Mouse (Mus musculus) erythroblast, adult 5-6 weeks (primary cell): ENCODE results near the gene Llgl1. TPM values are rescaled to one million over a fixed set of nuclear protein-coding genes. Genes with fewer than 3 reads are reported as not detected.

Experiments
- ATAC-seq: replicated peaks from 2 replicates; pipeline ENCODE4 v1.8.0; 2016; ENCODE audit warnings: moderate number of reproducible peaks, mild to moderate bottlenecking, moderate TSS enrichment, inconsistent platforms; ENCODE audit not compliant: poor library complexity, low FRiP score, severe bottlenecking
- total RNA-seq, 2 experiments: library from RNA; stranded (forward) in 1 of 2; stranded (reverse) in 1 of 2; fragments of 150-400 nt in 1 of 2; fragments of 200-764, 138-1000 nt in 1 of 2; gene quantifications; 2 replicates each; pipeline versions ENCODE4 v1.2.3 to v1.2.4; 2015 to 2017; ENCODE audit warnings: low replicate concordance in 2 of 2

The Llgl1 gene
- total RNA-seq (2015; ENCODE audit: low replicate concordance) (3.8 and 5.6 TPM in 2 replicates), total RNA-seq (2017; ENCODE audit: low replicate concordance) (2.5 and 3.1 TPM in 2 replicates)

GRCm38 (mm10) chr11:60699524-60700075 lies at the start of gene Llgl1:
Gene Llgl1, plus strand, starts transcription at chr11:60699723.
- ATAC-seq = peak; percentile 73

- ATAC-seq = no peak
Measured at GRCm38 (mm10) chr11:60696165-60696564, 3.4 kb upstream of the Llgl1 start.

- ATAC-seq = no peak
Measured at GRCm38 (mm10) chr11:60697561-60697960, 2.0 kb upstream of the Llgl1 start.

GRCm38 (mm10) chr11:60698806-60699523 lies 558 bp upstream of the Llgl1 start:
- ATAC-seq = peak; percentile 33

GRCm38 (mm10) chr11:60700320-60701185 lies 1.0 kb downstream of the Llgl1 start:
- ATAC-seq = no peak

- ATAC-seq = no peak
Measured at GRCm38 (mm10) chr11:60701611-60702010, 2.1 kb downstream of the Llgl1 start.

GRCm38 (mm10) chr11:60703131-60703530 lies 3.6 kb downstream of the Llgl1 start:
- no peak for ATAC-seq

GRCm38 (mm10) chr11:60704023-60704880 lies 4.7 kb downstream of the Llgl1 start:
- no peak for ATAC-seq

GRCm38 (mm10) chr11:60705255-60705654 lies 5.7 kb downstream of the Llgl1 start:
- ATAC-seq = no peak

- ATAC-seq = no peak
Measured at GRCm38 (mm10) chr11:60706076-60706475, 6.6 kb downstream of the Llgl1 start.

GRCm38 (mm10) chr11:60706696-60707480 lies 7.4 kb downstream of the Llgl1 start:
- no peak for ATAC-seq

- no peak for ATAC-seq
Measured at GRCm38 (mm10) chr11:60707672-60708071, 8.1 kb downstream of the Llgl1 start.

- no peak for ATAC-seq
Measured at GRCm38 (mm10) chr11:60708631-60709030, 9.1 kb downstream of the Llgl1 start.

GRCm38 (mm10) chr11:60709481-60710465 lies 10.2 kb downstream of the Llgl1 start:
- ATAC-seq = no peak

- ATAC-seq = no peak
Measured at GRCm38 (mm10) chr11:60711218-60711617, 11.7 kb downstream of the Llgl1 start.

GRCm38 (mm10) chr11:60712040-60712439 lies 12.5 kb downstream of the Llgl1 start:
- ATAC-seq = no peak

GRCm38 (mm10) chr11:60712639-60713255 lies 13.2 kb downstream of the Llgl1 start:
- no peak for ATAC-seq
